Mouse (Mus musculus) liver, postnatal 0 days (tissue): ENCODE measurements around the gene Rnf113a2. TPM values are rescaled to one million over a fixed set of nuclear protein-coding genes. Genes with fewer than 3 reads are reported as not detected.

ENCODE experiments used
- ATAC-seq: fragments of 200-750 bp; cut with Nextera tagmentation; 2 replicates; pipeline ENCODE4 v1.8.0; 2017; ENCODE audit warnings: mild to moderate bottlenecking, moderate library complexity
- DNase-seq: peaks from one replicate; pipeline ENCODE4 v3.0.0-alpha.2; 2016
- H3K27ac ChIP-seq: fragments of 300-500 bp; sonication (generic); 2 replicates; pipeline ENCODE4 v1.5.1; 2014; ENCODE audit warnings: antibody characterized with exemption, moderate library complexity, mild to moderate bottlenecking, low read depth
- H3K27me3 ChIP-seq: fragments of 300-500 bp; sonication (generic); 2 replicates; pipeline ENCODE4 v1.6.1; 2014; ENCODE audit warnings: low read length, control low read depth, mixed read lengths; ENCODE audit not compliant: insufficient read depth
- H3K36me3 ChIP-seq: fragments of 300-500 bp; sonication (generic); replicated peaks from 2 replicates; pipeline ENCODE4 v1.6.1; 2014; ENCODE audit warnings: mild to moderate bottlenecking, control low read depth, low read length, moderate library complexity, mixed read lengths; ENCODE audit not compliant: insufficient read depth
- H3K4me1 ChIP-seq: fragments of 300-500 bp; sonication (generic); 2 replicates; pipeline ENCODE4 v1.6.1; 2014; ENCODE audit warnings: antibody characterized with exemption, mild to moderate bottlenecking, control low read depth; ENCODE audit not compliant: insufficient read depth
- H3K4me2 ChIP-seq: fragments of 300-500 bp; sonication (generic); 2 replicates; pipeline ENCODE4 v1.6.1; 2014; ENCODE audit warnings: low read depth, mild to moderate bottlenecking, low read length, moderate library complexity, mixed read lengths
- H3K4me3 ChIP-seq: fragments of 300-500 bp; sonication (generic); 2 replicates; pipeline ENCODE4 v1.5.1; 2014; ENCODE audit warnings: low read depth, low read length
- H3K9ac ChIP-seq: fragments of 300-500 bp; sonication (generic); replicated peaks from 2 replicates; pipeline ENCODE4 v1.6.1; 2014; ENCODE audit warnings: mild to moderate bottlenecking, moderate library complexity
- H3K9me3 ChIP-seq: fragments of 300-500 bp; sonication (generic); 2 replicates; pipeline ENCODE4 v1.6.1; 2016; ENCODE audit warnings: mild to moderate bottlenecking, control low read depth, low read length, mixed read lengths
- CTCF ChIP-seq: sonication (generic); IDR thresholded peaks from 2 replicates; pipeline ENCODE4 v1.5.1; 2016; ENCODE audit warnings: antibody characterized with exemption, low read depth
- EP300 ChIP-seq: IDR thresholded peaks from 2 replicates; pipeline ENCODE4 v1.6.1; 2016; ENCODE audit warnings: antibody characterized with exemption, low read depth, mild to moderate bottlenecking
- WGBS: fragments of 180-500 bp; shearing (Covaris S2); extraction: QIAGEN DNeasy Blood & Tissue Kit; methylation state at CpG from one replicate; pipeline ENCODE4 v1.1.7; 2014; ENCODE audit not compliant: insufficient replicate concordance; 5-methylcytosine and 5-hydroxymethylcytosine counted together
- polyA plus RNA-seq: library from polyadenylated mRNA; unstranded; fragments of >200 nt; fragmentation: Nextera tagmentation; extraction: Ambion mirVana; gene quantifications from 2 replicates; pipeline ENCODE4 v1.2.1, GENCODE M21; 2015

The Rnf113a2 gene
- polyA plus RNA-seq, 1 experiment from 2014 or later, result 13.3 TPM

DNA sequence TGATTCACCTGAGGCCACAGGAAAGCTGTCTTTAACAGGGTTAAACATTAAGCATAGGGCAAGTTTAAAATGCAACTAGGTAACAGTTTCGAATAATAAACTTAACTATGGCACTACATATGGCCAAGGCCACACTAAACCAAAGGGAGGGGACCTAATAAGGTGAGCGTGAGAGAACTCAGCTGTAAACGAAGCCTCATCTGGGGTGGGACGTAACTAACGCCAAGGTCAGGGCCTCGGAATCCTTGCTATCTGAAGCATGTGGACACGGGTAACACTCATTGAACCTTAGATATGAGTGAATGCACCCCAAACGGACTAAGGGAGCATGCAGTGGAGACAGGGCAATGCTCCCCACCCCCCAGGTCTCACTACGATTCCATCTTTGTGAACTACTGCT is 14.1 kb upstream of the Rnf113a2 start:
- no peak overlapping the region for H3K9ac ChIP-seq
- H3K27me3 ChIP-seq, result no peaks in the 10 kb centered on the region
- WGBS, result 60% methylated on average over 9 of the region's 9 CpGs
- H3K4me3 ChIP-seq, result no peak overlapping the region
- ATAC-seq, result 0 out of 2 replicates have a peak, but pooled peaks have one; percentile 9
- TF ChIP-seq EP300, result no peak
- TF ChIP-seq CTCF, result no peak
- no peak for DNase-seq
- H3K27ac ChIP-seq, result peak overlapping the region; percentile 68
- H3K36me3 ChIP-seq, result no peaks in the 10 kb centered on the region
- H3K9me3 ChIP-seq, result no peaks in the 10 kb centered on the region
- H3K4me1 ChIP-seq, result peaks cover 10% of the 10 kb centered on the region
- peak overlapping the region; percentile 38; the same call in 1 of the 2 replicates for H3K4me2 ChIP-seq

DNA sequence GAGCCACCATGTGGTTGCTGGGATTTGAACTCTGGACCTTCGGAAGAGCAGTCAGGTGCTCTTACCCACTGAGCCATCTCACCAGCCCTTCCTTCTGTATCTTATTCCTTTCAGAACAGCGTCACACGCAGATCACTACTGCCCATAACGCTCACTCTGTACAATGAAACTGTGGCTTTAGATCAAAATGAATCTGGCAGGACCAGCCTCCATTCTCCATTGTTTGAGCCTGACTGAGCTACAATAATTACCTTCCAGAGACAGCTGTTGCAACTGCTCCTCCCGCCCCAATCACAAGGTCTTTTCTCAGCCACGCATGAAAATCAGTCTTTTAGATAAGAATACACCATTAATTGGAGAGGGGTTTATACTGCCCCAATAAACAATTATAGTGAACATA is 12.5 kb upstream of the Rnf113a2 start:
- no peak for TF ChIP-seq EP300
- no peak for TF ChIP-seq CTCF
- H3K4me1 ChIP-seq, result peaks cover 15% of the 10 kb centered on the region
- no peak overlapping the region for H3K4me2 ChIP-seq
- ATAC-seq, result no peak
- no peak overlapping the region for H3K4me3 ChIP-seq
- WGBS, result 88% methylated on average over 6 of the region's 6 CpGs
- DNase-seq, result no peak
- no peak overlapping the region for H3K9ac ChIP-seq
- no peak overlapping the region for H3K27ac ChIP-seq
- H3K27me3 ChIP-seq, result no peaks in the 10 kb centered on the region
- no peaks in the 10 kb centered on the region for H3K9me3 ChIP-seq
- no peaks in the 10 kb centered on the region for H3K36me3 ChIP-seq

DNA sequence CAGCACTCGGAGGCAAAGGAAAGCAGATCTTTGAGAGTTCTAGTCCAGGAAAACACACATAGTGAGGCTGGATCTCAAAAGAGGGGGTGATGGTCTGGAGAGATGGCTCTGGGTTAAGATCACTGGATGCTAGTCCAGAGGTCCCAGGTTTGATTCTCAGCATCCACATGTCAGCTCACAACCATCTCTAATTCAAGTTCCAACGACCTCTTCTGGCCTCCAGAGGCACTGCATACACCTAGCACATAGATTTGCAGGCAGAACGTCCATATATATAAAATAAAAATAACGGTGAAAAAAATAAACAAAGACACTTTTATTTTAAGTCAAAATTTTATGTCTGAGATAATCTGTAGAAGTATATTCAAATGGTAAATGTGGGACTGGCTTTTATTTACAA is 9.7 kb upstream of the Rnf113a2 start:
- peaks cover 11% of the 10 kb centered on the region for H3K4me1 ChIP-seq
- H3K9ac ChIP-seq, result no peak overlapping the region
- H3K4me3 ChIP-seq, result no peak overlapping the region
- H3K27ac ChIP-seq, result no peak overlapping the region
- H3K9me3 ChIP-seq, result no peaks in the 10 kb centered on the region
- H3K27me3 ChIP-seq, result no peaks in the 10 kb centered on the region
- H3K4me2 ChIP-seq, result no peak overlapping the region
- WGBS, result 59% methylated on average over 4 of the region's 4 CpGs
- TF ChIP-seq EP300 (no peak), CTCF (no peak)
- no peak for ATAC-seq
- no peak for DNase-seq
- H3K36me3 ChIP-seq, result no peaks in the 10 kb centered on the region

DNA sequence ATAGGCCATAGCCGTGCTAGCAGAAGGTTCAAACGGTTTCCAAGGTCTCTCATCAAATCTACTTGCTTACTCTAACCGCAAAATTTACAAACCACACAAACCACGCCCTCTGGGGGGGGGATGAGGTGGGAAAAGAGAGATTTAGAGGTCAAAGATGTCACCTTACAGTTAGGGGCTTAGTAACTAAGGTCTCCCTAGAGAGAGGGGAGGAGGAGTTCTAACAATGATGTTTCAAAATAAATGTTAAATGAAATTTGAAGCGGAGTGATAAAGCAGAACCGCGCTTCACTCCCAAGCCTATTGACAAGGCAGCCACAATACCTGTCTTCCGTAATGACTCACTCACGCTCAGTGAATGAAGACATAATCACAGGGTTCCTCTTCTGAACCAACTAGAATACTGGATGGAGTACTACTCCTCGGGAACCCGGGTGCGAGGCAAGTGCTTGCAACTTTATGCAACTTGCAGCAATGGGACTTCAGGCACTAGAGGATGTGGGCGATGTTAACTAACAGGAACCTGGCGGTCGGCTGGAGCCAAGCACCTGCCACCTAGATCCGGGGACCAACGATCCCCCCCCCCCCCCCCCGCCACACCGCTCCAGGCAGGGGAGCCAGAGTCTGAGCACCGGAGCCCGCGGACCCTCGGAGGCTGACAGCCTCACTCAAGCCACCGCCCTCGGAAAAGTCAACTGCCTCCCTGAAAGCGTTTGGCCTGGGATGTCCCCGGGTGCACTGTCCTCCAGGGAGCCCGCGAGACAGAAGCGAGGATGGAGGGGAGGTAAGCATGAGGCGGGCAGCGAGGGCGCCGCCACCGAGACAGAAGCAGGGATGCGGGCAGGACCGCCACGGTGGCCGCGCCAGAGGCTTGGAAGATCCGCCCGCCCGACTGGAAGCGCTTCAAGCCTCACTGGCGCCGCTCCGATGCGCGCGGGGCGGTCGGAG is 8.8 kb upstream of the Rnf113a2 start:
- DNase-seq (peak; percentile 67), ATAC-seq (peak; percentile 66)
- peak overlapping the region; percentile 93 for H3K27ac ChIP-seq
- peak overlapping the region; percentile 76 for H3K4me3 ChIP-seq
- peaks cover 11% of the 10 kb centered on the region for H3K4me1 ChIP-seq
- no peaks in the 10 kb centered on the region for H3K27me3 ChIP-seq
- H3K36me3 ChIP-seq, result no peaks in the 10 kb centered on the region
- peak overlapping the region; percentile 80 for H3K9ac ChIP-seq
- peak overlapping the region; percentile 96 for H3K4me2 ChIP-seq
- TF ChIP-seq EP300 (no peak), CTCF (0 out of 2 replicates have a peak, but pooled peaks have one; percentile 8)
- WGBS, result 1% methylated on average over 45 of the region's 52 CpGs
- no peaks in the 10 kb centered on the region for H3K9me3 ChIP-seq

DNA sequence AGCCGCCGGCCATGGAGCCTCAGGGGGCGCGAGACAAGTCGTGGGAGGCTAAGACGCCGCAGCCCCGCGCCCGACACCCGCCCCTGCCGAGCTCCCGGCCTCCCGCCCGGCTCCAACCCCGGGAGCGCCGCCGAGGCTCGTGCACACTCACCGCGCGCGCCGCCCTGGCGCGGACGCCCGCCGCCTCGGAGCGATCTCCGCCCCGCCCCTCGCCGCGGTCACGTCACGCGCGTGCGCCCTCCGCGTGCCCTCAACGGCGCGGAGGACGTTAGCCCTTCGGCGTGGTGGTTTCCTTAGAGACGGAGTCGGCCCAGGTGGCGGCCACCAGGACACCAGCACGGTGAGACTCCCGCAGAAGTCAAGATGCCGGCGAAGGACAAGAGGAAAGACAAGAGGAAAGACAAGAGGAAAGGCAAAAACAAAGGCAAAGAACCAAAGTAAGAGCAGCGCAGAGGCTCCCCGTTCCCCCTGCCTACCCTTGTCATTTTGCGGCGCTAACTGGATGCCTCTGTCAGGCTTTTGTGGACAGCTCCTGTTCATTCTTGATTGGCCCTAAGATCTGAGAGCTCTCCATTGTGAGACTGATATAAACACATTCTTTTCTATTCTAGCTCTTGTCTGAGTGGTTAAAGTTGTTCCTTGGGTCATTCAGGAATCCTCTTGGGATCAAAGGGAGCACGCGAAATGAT is 8.0 kb upstream of the Rnf113a2 start, which contains the start of the genes Entpd5 and Bbof1:
Gene Entpd5, minus strand, starts transcription at position 211 of the 689 bp plus-strand sequence.
Gene Bbof1, plus strand, starts transcription at position 253 of the 689 bp plus-strand sequence.
- H3K4me1 ChIP-seq, result peaks cover 11% of the 10 kb centered on the region
- ATAC-seq (peak; percentile 96), DNase-seq (peak; percentile 91)
- H3K4me3 ChIP-seq, result peak within 1 kb of the TSS; percentile 76
- peak within 1 kb of the TSS; percentile 93 for H3K27ac ChIP-seq
- peak within 1 kb of the TSS; percentile 80 for H3K9ac ChIP-seq
- WGBS, result 2% methylated on average over 44 of the region's 63 CpGs
- no peaks in the 10 kb centered on the region for H3K9me3 ChIP-seq
- H3K27me3 ChIP-seq, result no peaks in the 10 kb centered on the region
- peak within 1 kb of the TSS; percentile 96 for H3K4me2 ChIP-seq
- no peaks in the 10 kb centered on the region for H3K36me3 ChIP-seq
- TF ChIP-seq EP300, result no peak
- no peak for TF ChIP-seq CTCF

DNA sequence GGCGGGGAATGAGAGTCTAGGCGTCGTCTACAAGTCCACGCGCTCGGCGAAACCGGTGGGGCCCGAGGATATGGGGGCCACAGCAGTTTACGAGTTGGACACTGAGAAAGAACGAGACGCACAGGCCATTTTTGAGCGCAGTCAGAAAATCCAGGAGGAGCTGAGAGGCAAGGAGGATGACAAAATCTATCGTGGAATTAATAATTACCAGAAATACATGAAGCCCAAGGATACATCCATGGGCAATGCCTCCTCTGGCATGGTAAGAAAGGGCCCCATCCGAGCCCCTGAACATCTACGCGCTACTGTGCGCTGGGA is 568 bp downstream of the Rnf113a2 start:
- peak overlapping the region; percentile 83 for H3K9ac ChIP-seq
- DNase-seq, result no peak
- no peaks in the 10 kb centered on the region for H3K36me3 ChIP-seq
- peaks cover 8% of the 10 kb centered on the region for H3K4me1 ChIP-seq
- peak overlapping the region; percentile 89 for H3K4me2 ChIP-seq
- no peaks in the 10 kb centered on the region for H3K9me3 ChIP-seq
- H3K4me3 ChIP-seq, result peak overlapping the region; percentile 77
- 36% methylated on average over 18 of the region's 18 CpGs for whole genome bisulfite sequencing
- no peaks in the 10 kb centered on the region for H3K27me3 ChIP-seq
- no peak for ATAC-seq
- TF ChIP-seq CTCF, result no peak
- H3K27ac ChIP-seq, result peak overlapping the region; percentile 90
